Mouse (Mus musculus) testis, adult 2 months (tissue): ENCODE results near the gene Kifap3. TPM values are rescaled to one million over a fixed set of nuclear protein-coding genes. Genes with fewer than 3 reads are reported as not detected.
"Not testable (repeated sequence)": the region's sequence is repeated elsewhere in the genome, so short reads cannot be mapped to it uniquely, and the experiment has no call there.

Experiments
- H3K27ac ChIP-seq: fragments of 200-500 bp; 2 replicates; pipeline ENCODE4 v1.5.1; 2012; ENCODE audit warnings: low read depth, low read length; ENCODE audit not compliant: control insufficient read depth, insufficient read depth
- H3K27me3 ChIP-seq: fragments of 200-500 bp; 2 replicates; pipeline ENCODE4 v1.6.1; 2012; ENCODE audit warnings: mild to moderate bottlenecking, low read length, moderate library complexity; ENCODE audit not compliant: control insufficient read depth, insufficient read depth
- H3K36me3 ChIP-seq: fragments of 200-500 bp; 2 replicates; pipeline ENCODE4 v1.6.1; 2012; ENCODE audit warnings: mild to moderate bottlenecking, low read length; ENCODE audit not compliant: control insufficient read depth, insufficient read depth
- H3K4me1 ChIP-seq: fragments of 200-500 bp; 2 replicates; pipeline ENCODE4 v1.6.1; 2012; ENCODE audit warnings: low read length; ENCODE audit not compliant: control insufficient read depth, insufficient read depth
- H3K4me3 ChIP-seq: fragments of 200-500 bp; 2 replicates; pipeline ENCODE4 v1.5.1; 2012; ENCODE audit warnings: low read depth, mild to moderate bottlenecking, low read length, moderate library complexity, mixed read lengths; ENCODE audit not compliant: control insufficient read depth
- CTCF ChIP-seq: fragments of 200-500 bp; IDR thresholded peaks from 2 replicates; pipeline ENCODE4 v1.5.1; 2012; ENCODE audit warnings: low read depth, mild to moderate bottlenecking, inconsistent platforms, low read length, moderate library complexity; ENCODE audit not compliant: control insufficient read depth, insufficient read depth, insufficient replicate concordance
- POLR2A ChIP-seq: fragments of 200-500 bp; IDR thresholded peaks from 2 replicates; pipeline ENCODE4 v1.6.1; 2012; ENCODE audit warnings: low read depth, mild to moderate bottlenecking, inconsistent platforms, low read length, moderate library complexity; ENCODE audit not compliant: control insufficient read depth
- polyA plus RNA-seq: library from polyadenylated mRNA; depleted of rRNA; stranded (reverse); fragments of >200 nt; gene quantifications from 2 replicates; pipeline ENCODE4 v1.2.3, GENCODE M21; 2012

Gene Kifap3
- polyA plus RNA-seq, 1 experiment = 62.6 TPM

GRCm38 (mm10) chr1:163821365-163821764, 42.0 kb downstream of the Kifap3 start:
- H3K36me3 ChIP-seq = no peaks in the 10 kb centered on the region
- no peaks in the 10 kb centered on the region for H3K27me3 ChIP-seq
- H3K4me3 ChIP-seq = no peak overlapping the region
- no peak overlapping the region for H3K27ac ChIP-seq
- TF ChIP-seq CTCF (no peak), POLR2A (no peak)
- no peaks in the 10 kb centered on the region for H3K4me1 ChIP-seq

- Histone ChIP-seq H3K27me3 (no peaks in the 10 kb centered on the region), H3K4me3 (no peak overlapping the region), H3K4me1 (no peaks in the 10 kb centered on the region), H3K36me3 (no peaks in the 10 kb centered on the region), H3K27ac (no peak overlapping the region)
- TF ChIP-seq POLR2A = no peak
- TF ChIP-seq CTCF = no peak
These were observed 50.1 kb downstream of the Kifap3 start for GRCm38 (mm10) chr1:163829482-163829881.

- Histone ChIP-seq H3K4me1 (no peaks in the 10 kb centered on the region), H3K27ac (no peak overlapping the region), H3K36me3 (no peaks in the 10 kb centered on the region), H3K4me3 (no peak overlapping the region), H3K27me3 (no peaks in the 10 kb centered on the region)
- TF ChIP-seq POLR2A (no peak), CTCF (no peak)
These were observed 54.7 kb downstream of the Kifap3 start for GRCm38 (mm10) chr1:163834066-163834465.

GRCm38 (mm10) chr1:163835062-163835461, 55.7 kb downstream of the Kifap3 start:
- TF ChIP-seq CTCF (no peak), POLR2A (no peak)
- no peaks in the 10 kb centered on the region for H3K4me1 ChIP-seq
- no peaks in the 10 kb centered on the region for H3K27me3 ChIP-seq
- H3K36me3 ChIP-seq = no peaks in the 10 kb centered on the region
- H3K4me3 ChIP-seq = no peak overlapping the region
- H3K27ac ChIP-seq = no peak overlapping the region

GRCm38 (mm10) chr1:163838482-163838881, 59.1 kb downstream of the Kifap3 start:
- H3K4me1 ChIP-seq, H3K4me3 ChIP-seq, H3K27ac ChIP-seq, H3K27me3 ChIP-seq, H3K36me3 ChIP-seq: not testable (repeated sequence)

- Histone ChIP-seq H3K4me1 (no peaks in the 10 kb centered on the region), H3K36me3 (no peaks in the 10 kb centered on the region), H3K27ac (no peak overlapping the region), H3K4me3 (no peak overlapping the region), H3K27me3 (no peaks in the 10 kb centered on the region)
- TF ChIP-seq POLR2A (no peak), CTCF (no peak)
These were observed 61.2 kb downstream of the Kifap3 start for GRCm38 (mm10) chr1:163840555-163840954.

GRCm38 (mm10) chr1:163842238-163842637, 62.9 kb downstream of the Kifap3 start:
- Histone ChIP-seq H3K27me3 (no peaks in the 10 kb centered on the region), H3K27ac (no peak overlapping the region), H3K4me1 (no peaks in the 10 kb centered on the region), H3K4me3 (no peak overlapping the region), H3K36me3 (no peaks in the 10 kb centered on the region)
- TF ChIP-seq CTCF = no peak
- TF ChIP-seq POLR2A = no peak

GRCm38 (mm10) chr1:163843899-163844298, 64.5 kb downstream of the Kifap3 start:
- H3K27ac ChIP-seq = no peak overlapping the region
- H3K27me3 ChIP-seq = no peaks in the 10 kb centered on the region

More at GRCm38 (mm10) chr1:163843899-163844298, 64.5 kb downstream of the Kifap3 start:
- TF ChIP-seq CTCF (no peak), POLR2A (no peak)
- Histone ChIP-seq H3K4me1 (no peaks in the 10 kb centered on the region), H3K4me3 (no peak overlapping the region), H3K36me3 (no peaks in the 10 kb centered on the region)
